Mouse (Mus musculus): Measurements from ENCODE around the gene Mroh3.

Mroh3 gene

DNA sequence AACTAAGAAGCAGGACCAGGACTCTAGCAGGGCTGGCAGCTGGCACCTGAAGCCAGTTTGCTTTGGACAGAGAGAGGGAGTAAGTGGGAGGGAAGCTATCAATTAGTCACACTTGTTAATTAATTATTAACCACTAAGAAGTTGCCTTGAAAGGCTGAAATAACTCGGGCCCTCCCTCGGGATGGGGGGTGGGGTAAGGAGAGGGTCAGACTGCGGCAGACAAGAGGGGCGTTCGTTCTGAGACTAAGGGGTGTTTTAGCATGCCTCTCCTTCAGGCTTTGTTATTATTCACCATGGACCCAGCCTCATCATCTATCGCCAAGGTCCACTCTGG, 16.4 kb upstream of the Mroh3 start:
- DNase-seq (ENCODE audit: low read depth in 1 of 2, low spot score in 2 of 2): no peak

DNA sequence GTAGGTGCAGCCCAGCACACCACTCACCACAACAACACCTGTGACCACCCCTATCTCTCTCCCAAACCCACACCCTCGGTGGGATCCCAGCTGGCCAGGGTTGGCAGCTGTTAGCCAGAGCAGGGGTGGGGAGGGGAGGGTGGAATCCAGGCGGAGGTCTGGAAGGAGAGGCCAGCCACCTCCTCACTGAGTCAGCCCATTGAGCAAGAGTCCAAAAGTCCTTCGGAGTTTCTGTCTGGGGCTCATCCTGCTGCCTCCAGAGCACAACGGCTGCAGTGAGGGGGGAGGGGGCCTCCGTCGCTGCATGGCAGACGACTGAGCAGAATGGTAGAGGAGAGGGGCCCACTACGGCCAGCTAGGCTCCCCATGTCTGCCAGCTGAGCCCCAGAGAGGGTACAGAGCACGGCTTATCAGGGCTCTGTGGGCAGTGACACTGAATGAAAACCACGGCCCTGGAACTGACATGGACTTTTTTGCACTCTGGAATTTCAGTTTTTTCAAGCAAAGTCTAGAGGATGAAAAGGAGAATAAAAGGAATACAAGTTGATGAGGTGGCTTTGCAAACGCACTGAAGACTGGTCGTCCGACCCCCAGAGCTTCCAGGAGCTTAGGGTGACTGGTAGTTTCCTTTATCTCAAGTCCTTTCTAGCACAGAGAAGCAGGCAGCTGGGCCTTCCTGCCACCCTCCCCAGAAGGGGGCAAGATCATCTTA, 15.9 kb upstream of the Mroh3 start:
- DNase-seq (ENCODE audit: low read depth in 1 of 2, low spot score in 2 of 2): no peak

DNA sequence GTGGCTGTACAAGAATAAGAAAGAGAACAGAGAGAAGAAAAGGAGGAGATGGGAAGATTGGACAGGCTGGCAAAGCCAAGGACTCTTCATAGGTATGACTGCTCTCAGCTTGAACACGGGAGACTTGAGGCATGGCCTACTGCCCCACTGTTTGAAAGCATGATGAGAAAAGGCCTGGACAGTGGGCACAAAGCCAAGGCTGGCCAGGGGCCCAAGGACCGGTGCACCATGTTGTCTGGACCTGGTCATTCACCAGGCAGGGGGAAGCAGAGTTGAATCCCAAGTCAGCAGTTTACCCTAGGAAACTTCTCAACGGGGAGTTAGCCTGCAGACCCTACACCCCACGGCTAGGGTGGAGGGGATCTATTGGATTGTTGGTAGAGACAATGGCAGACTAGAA, 15.2 kb upstream of the Mroh3 start:
- no peak for DNase-seq (ENCODE audit: low read depth in 1 of 2, low spot score in 2 of 2)

DNA sequence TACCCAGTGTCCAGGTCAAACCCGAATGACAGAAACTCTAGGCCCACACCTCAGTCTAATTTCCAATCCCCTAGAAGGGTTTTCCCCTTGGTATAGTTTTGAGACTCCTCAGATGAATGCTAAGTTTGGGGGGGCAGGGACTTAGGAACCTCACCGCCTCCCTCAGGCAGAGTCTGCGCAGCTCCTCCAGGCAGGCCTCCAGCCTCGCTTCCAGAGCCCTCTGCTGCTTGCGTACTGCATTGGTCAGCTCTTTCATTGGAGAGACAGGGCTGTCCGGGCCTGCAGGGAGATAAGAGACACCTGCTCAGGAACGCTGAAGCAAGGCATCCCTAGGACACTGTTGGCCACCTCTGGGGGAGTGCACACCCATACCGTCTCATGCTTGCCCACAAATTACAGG, 14.0 kb upstream of the Mroh3 start:
- no peak for DNase-seq (ENCODE audit: low read depth in 1 of 2, low spot score in 2 of 2)

DNA sequence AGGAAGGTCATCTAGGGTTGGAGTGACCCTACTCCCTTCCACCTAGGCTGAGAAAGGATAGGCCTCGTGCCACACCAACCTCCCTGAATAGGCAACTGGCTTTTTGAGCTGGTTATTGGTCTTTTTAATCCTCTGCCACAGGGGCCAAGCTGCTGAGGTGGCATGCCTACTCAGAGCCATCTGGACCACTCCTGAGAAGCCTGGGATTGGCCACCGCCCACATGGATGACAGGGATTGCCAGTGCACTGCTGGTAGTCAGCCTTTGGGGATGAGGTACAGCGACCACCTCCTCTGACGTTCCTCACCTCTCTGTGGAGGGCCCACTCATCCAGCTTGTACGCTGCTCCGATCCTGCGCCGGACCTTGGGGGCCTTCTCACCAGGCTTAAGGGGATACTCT, 13.2 kb upstream of the Mroh3 start:
- no peak for DNase-seq (ENCODE audit: low read depth in 1 of 2, low spot score in 2 of 2)

DNA sequence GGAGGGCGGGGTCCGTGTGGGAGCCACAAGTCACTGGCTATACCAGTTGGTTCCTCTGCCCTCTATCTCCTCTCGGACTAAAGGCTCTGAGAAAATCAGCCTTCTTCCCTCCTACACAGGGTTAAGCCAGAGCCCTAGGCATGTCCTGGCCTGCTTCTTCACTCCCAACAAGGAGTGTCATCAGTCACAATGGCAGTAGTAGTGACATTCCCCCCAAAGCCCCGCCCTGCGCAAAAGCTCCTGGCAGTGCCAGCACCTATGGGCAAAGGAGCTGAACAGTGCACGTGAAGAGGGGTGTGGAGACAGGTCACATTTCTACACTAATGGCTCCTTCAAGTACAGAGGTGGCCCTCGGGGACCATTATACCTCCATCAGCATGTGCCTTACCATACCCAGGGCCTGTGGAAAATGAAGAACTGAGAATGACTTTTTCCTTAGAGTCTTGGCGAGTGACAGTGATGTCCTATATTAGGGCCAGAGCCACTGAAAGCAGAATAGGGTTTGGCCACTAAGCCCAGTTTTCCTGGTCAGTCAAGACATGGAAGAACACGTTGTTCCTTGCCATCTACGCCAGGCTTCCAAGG, 11.2 kb upstream of the Mroh3 start:
- DNase-seq (ENCODE audit: low read depth in 1 of 2, low spot score in 2 of 2): no peak

DNA sequence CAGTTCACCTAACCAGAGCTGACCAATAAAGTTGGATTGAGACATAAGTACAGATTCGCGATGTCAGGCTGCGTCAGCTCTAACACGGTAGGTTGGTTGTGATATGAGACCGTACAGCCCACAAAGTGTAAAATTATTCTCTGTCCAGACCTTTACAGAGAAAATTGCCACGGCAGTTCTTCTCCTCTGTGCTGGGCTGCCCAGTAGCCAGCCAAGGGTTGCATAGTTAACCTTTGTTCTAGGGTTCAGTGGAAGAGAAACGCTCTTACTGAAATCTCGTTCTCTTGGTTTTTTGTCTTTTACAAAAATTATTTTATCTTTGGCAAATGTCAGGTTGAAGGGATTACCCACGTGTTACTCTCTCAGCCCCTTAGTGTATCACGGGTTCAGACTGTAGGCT, 9.8 kb upstream of the Mroh3 start:
- no peak for DNase-seq (ENCODE audit: low read depth in 1 of 2, low spot score in 2 of 2)

DNA sequence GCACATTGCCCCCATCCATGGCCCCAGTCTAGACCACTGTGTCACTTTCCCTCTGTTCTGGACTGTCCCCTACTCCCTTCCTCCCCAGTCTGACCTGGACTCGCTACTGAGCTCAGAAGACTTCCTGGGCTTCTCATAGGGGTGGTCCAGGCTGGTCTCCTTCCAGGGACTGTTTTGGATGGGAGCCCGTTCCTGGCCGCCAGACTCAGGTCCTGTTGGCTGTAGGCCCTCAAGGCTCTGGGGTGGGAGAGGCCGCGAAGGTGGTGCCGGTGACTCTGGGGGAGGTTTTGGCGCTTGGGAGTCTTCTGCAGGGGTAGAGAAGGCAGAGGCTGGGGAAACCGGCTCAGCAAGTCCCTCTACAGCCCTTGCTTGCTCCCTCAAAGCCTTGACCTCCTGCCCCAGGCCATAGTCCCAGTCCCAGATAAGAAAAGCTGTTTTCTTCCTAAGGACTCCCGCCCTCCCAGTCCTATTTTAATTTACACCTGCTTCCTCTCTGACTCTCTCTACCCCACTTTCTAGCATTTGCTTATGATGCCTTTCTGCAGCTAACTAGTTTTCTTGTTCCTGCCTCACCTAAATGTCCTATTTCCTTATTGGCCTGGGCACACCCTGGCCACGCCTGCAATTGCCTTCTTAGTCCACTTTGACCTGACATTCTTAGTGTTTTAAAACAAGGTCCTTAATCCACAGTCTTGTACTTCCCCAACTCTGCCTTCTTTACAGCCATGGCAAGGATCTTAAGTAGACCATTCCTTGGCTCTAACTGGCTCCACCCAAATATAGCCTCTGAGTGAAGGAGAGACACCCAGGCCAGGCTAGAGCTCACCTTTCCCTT, 7.6 kb upstream of the Mroh3 start:
- DNase-seq (ENCODE audit: low read depth in 1 of 2, low spot score in 2 of 2): no peak

DNA sequence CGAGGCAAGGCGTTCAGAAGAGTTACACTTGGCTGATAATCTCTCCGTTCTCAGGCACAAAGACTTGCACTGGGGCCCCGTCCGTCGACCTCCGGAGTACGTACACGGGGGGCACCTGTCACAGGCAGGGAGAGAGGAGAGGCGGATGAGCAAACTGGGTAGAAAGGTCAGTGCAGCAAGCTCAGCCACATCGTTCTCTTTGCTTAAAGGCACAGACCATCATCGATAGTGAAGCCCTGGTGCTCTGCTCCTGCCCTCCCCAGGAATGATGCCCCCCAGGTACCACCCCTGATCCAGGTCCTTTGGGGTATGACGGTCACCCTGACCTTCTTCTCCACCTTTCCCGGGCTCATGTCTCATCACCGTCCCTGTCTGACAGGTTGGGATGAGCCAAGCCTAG, 1.7 kb upstream of the Mroh3 start:
- DNase-seq (ENCODE audit: low read depth in 1 of 2, low spot score in 2 of 2): no peak

DNA sequence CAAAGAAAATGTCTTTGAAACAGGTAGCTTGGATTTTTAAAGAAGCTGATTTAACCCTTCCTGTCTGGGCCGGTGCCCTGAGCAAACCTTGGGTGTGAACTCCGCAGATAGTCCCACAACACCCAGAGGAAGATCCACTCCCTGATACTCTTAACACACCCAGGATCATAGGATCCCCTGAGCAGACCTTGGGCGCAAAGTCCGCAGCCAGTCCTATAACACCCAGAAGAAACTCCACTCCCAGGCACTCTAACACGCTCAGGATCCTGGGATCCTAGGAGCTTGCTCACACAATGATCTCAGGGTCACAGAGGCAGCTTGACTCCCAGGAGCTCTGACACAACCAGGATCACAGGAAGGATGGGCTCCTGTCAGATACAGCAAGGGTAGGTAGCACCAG, 22.6 kb downstream of the Mroh3 start:
- no peak for DNase-seq (ENCODE audit: low read depth in 1 of 2, low spot score in 2 of 2)

DNA sequence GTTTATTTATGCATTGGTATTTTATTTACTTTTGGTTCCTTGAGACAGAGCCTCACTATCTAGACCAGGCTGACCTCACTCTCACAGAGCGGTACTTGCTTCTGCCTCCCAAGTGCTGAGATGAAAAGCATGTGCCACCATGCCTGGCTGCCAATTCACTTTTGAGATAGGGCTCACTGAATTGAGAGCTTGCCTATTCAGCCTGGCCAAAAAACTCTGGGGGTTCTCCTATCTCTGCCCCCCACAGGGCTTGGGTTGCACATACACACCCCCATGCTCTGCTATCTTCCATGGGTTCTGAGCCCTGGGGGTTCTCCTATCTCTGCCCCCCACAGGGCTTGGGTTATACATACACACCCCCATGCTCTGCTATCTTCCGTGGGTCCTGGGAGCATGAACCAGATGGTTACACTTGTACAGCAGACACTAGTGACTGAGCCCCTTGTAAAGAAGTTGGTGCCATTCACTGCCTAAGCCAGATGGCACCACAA, 33.1 kb downstream of the Mroh3 start:
- no peak for DNase-seq (ENCODE audit: low read depth in 1 of 2, low spot score in 2 of 2)

DNA sequence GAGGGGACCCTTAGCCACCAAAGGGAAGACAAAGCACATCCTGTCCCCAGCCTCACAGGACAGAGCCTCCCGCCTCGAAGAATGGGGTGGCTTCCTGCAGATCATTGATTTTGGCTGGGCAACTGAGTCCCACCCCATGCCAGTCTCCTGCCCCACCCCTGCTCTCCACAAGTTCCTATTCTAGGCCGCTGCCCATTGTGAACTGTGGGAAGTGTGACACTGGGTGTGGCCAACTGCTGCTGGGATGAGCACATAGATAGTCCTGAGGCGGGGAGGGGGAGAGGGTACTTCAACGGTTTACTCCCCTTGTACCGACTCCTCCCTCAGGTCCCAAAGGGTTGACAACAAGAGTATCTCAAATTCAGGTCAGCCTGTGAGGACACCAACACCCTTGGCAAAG, 33.9 kb downstream of the Mroh3 start:
- no peak for DNase-seq (ENCODE audit: low read depth in 1 of 2, low spot score in 2 of 2)

DNA sequence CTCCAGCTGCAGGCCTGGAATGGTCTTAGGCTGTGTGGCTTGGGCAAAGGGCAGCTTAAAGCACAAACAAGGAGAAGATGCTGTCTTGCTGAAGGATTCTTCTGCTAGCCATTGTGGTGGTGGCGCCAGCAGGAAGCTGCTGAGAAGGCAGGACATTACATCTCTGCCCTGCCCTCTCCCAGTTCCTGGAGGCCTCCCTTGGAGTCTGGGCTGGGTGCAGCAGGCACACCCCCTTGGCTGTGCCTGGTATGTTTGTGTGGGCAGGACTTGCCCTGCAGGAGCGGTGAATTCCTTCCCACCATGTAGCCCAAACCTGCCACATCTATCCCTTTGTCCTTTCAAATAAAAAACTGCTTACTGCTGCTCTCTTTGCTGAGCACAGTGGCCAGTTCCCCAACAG, 35.5 kb downstream of the Mroh3 start:
- DNase-seq (ENCODE audit: low read depth in 1 of 2, low spot score in 2 of 2): no peak

DNA sequence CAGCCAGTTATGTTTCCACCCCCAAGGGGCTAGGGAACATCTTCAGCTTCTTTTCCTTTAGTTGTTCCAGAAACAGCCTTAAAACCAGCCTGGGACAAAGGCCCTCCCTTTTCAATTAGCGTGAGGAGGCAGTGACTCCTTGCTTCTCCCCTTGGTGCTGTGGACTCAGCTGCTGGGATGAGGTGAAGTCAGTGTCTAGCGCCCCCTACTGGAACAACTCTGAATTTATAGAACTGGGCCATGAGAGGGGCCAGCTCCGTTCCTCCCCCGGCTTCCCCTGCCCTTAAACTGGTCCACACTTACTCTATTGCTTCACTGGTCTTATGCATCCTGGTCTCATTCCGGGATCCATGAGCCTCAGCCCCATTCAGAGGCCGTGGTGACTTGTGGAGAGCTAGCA, 37.4 kb downstream of the Mroh3 start:
- DNase-seq (ENCODE audit: low read depth in 1 of 2, low spot score in 2 of 2): peak in 1 of 2 experiments; percentile 15

DNA sequence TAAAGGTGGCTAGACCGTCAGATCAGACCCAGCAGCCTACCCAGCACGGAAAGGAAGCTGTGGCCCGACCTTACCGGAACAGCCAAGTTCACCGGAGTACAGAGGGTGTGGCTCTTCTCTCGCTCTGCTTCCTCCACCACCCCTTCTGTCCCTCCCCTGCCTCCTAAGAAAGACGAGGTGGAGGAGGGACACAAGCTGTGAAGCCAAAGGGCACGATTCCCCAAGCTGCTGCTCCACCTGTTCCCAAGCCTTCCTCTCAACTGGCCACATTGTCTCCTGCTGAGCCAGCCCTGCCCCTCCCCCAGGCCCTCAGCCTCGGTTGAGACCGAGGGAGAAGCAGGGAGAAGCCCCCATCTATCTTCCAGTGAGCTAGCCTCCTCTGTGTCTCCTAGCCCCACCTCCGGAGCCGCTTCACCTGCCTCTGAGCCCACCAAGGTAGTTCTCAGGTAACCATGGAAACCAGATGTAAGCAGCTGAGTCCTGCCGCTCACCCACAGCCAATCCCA, 38.5 kb downstream of the Mroh3 start:
- DNase-seq (ENCODE audit: low read depth in 1 of 2, low spot score in 2 of 2): no peak

DNA sequence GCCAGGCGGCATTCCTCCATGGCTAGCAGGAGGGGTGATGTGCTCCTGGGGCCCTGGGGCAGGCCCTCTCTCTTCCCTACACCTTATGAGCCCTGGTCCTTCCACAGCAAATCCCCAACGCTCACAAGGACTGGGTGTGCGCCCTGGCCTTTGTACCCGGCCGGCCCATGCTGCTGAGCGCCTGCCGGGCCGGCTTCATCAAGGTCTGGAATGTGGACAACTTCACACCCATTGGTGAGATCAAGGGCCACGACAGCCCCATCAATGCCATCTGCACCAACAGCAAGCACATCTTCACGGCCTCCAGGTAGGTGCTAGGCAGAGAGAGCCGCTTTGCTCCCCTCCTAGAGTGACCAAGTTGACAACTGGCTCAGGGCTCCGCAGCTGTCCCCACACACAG, 39.9 kb downstream of the Mroh3 start:
- no peak for DNase-seq (ENCODE audit: low read depth in 1 of 2, low spot score in 2 of 2)

DNA sequence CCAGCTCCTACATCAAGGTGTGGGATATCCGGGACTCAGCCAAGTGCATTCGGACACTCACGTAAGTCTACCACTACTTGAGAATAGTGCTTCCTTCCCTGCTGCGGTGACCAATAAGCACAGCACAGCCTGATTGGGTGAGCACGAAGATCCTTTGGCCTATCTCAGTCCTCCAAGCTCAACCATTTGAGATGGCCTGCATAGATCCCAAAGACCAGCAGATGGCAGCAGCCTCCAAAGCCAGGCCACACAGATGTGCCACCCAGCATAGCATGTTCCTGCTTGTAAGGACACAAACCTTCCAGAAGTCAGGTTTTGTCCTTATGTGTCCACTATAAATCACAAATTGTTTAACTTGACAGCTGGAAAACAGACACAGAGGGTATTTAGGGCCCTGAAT, 42.5 kb downstream of the Mroh3 start:
- peak in 1 of 2 experiments; percentile 21 for DNase-seq (ENCODE audit: low read depth in 1 of 2, low spot score in 2 of 2)

DNA sequence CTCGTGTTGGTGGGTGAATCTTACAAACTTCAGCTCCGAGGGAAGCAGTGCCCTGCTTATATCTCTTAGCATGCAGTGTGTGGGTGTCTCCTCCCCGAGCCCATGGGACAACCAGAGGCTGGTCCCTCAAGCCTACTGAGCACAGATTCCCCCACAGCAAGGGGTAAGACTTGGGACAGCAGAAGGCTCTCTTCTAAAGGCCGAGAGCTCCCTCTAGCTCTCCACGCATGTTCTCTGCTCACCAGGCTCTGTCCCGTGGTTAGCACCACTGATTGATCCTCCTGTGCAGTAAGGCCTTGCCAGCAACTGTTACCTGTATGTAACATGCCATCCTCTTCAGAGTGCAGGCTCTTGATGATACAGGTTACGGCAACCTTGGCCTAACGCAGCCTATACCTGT, 45.0 kb downstream of the Mroh3 start:
- no peak for DNase-seq (ENCODE audit: low read depth in 1 of 2, low spot score in 2 of 2)

DNA sequence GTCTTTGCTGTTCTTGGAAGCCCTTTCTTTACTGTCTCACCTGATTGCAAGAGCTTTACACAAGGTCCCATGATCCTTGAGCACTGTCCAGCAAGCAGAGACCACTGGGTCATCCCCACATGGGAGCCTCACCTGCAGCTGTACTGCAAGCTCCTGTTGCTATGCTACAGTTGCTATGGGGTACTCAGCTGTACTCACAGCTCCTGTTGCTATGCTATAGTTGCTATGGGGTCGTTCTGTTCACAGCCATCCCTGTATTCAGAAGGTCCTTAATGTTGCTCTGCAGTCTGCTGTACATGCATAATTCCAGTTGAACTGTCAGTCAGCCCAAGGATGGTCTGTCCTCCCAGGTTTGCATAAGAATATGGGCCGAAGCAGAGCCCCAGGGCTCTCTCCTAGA, 47.2 kb downstream of the Mroh3 start:
- DNase-seq (ENCODE audit: low read depth in 1 of 2, low spot score in 2 of 2): no peak

DNA sequence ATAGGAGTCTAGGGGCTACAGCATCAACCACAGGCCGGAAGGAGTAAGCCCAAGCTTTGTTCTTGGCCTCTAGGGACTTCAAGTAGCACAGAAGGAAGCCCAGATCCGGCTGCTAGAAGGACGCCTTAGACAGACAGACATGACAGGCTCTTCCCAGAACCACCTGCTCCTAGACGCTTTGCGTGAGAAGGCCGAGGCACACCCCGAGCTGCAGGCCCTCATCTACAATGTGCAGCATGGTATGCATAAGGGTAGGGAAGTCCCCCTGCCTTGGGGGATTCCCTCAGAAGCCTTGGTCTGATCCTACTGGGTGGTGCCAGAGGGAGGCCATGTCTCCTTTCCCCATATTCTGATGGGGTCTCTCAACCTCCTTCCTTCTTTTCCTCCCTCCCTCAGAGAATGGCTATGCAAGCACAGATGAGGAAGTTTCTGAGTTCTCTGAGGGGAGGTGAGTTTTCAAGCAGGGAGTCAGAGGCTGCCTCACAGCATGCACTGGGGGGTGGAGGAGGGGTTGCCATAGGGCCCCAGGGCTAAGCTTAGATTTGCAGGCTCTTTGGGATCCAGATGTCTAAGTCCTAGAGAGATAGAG, 51.2 kb downstream of the Mroh3 start:
- no peak for DNase-seq (ENCODE audit: low read depth in 1 of 2, low spot score in 2 of 2)

DNA sequence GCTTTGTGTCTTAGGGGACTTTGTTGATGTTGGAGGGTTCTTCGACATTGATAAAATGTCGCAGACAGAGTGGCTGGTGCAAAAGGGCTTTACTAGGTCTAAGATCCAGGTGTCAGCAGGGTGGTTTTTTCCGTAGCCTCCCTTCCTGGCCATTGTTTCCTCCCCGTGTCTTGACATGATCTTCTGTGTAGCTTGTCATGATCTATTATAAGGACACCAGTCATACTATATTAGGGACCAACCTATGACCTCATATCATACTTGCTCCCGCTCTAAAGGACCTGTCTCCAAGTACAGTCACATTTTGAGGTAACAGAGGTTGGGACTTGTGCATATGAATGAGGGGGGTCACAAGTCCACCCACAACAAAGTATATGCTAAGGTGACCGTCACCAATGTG, 51.7 kb downstream of the Mroh3 start:
- DNase-seq (ENCODE audit: low read depth in 1 of 2, low spot score in 2 of 2): no peak

DNA sequence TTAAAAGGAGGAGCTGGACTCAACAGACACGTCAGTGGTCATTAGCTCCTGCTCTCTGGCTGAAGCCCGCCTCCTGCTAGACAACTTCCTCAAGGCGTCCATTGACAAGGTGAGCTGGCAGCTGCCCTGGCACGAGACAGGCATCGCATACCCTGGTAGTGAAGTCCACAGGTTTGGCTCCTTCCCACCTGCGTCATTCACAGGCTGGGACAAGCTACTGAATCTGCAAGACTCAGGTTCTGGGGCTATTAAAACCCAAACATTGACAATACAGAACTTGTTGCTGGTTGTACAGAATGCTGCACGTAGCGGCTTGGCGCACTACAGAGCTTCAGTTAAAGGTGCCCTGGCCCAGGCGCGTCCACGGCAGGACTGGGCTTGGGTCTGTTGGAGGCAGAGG, 52.3 kb downstream of the Mroh3 start:
- DNase-seq (ENCODE audit: low read depth in 1 of 2, low spot score in 2 of 2): no peak

All from monocyte, adult 2 months (primary cell).